Mouse (Mus musculus) brain, embryonic 14.5 days (tissue): ENCODE results near the gene Zfp969. TPM values are rescaled to one million over a fixed set of nuclear protein-coding genes. Genes with fewer than 3 reads are reported as not detected.
"Not testable (repeated sequence)": the region's sequence is repeated elsewhere in the genome, so short reads cannot be mapped to it uniquely, and the experiment has no call there.

ENCODE experiments used
- DNase-seq: peaks from one replicate; pipeline ENCODE4 v3.0.0-alpha.2; 2011; ENCODE audit warnings: low read depth
- polyA plus RNA-seq: library from polyadenylated mRNA; depleted of rRNA; stranded (reverse); fragments of >200 nt; gene quantifications from 2 replicates; pipeline ENCODE4 v1.2.3, GENCODE M21; 2012; rRNA removed

The Zfp969 gene
- not detected in 2 replicates for polyA plus RNA-seq

DNA sequence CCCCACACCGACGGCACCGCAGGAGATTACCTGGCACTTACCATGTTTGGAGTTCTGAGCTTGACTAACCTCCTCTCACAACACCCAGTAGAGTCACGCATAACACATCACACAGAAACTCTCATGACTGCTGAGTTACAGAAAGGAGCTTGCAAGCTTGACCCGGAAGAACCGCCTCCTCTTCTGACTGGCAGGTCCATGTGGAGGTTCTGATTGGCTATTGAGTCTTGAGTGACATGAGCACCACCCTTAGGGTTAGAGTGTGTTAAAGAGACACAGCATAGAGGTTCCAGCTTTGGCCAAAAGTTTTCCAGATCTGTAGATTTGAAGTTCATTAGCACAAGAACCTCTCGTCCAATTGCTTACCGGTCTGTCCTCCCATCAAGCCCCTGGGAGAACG, at the start of gene Zfp969:
Zfp969 (minus strand) TSS at position 101 of the 400 bp plus-strand sequence.
- not testable (repeated sequence) for DNase-seq

DNA sequence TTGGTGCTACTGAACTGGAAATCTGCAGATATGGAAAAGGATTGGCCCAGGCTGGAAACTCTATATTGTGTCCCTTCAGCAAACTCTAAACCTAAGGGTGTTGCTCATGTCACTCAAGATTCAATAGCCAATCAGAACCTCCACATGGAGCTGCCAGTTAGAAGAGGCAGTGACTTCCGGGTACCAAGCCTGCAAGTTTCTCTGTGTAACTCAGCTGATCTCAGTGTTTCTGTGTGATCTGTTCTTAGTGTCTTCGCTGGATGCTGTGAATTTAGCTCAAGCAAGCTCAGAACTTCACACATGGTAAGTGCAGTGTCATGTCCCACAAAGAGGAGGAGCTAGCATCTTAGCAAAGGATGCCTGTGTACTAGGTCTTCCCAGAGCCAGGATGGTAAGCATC, 37.8 kb upstream of the Zfp969 start, which contains the start of gene Gm2007:
Gm2007 (plus strand) TSS at position 301 of the 400 bp plus-strand sequence.
- DNase-seq: not testable (repeated sequence)

DNA sequence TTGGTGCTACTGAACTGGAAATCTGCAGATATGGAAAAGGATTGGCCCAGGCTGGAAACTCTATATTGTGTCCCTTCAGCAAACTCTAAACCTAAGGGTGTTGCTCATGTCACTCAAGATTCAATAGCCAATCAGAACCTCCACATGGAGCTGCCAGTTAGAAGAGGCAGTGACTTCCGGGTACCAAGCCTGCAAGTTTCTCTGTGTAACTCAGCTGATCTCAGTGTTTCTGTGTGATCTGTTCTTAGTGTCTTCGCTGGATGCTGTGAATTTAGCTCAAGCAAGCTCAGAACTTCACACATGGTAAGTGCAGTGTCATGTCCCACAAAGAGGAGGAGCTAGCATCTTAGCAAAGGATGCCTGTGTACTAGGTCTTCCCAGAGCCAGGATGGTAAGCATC, 59.8 kb downstream of the Zfp969 start, which contains the start of gene Gm11007:
Gm11007 (plus strand) TSS at position 301 of the 400 bp plus-strand sequence.
- DNase-seq: not testable (repeated sequence)

Other genes starting within 250 kb of the Zfp969 start
- 3.1 and 3.7 TPM in 2 replicates for gene Zfp965, start 233.7 kb downstream of the Zfp969 start, polyA plus RNA-seq
- not detected in 2 replicates for gene Gm11007, start 59.7 kb downstream of the Zfp969 start, polyA plus RNA-seq
- gene Gm2007, start 37.9 kb upstream of the Zfp969 start, polyA plus RNA-seq: not detected in 2 replicates
- gene Gm14288, start 97.4 kb upstream of the Zfp969 start, polyA plus RNA-seq: 2.6 and 3.7 TPM in 2 replicates
- 8.5 and 9.3 TPM in 2 replicates for gene Gm6710, start 165.6 kb upstream of the Zfp969 start, polyA plus RNA-seq
- 3.1 and 4.7 TPM in 2 replicates for gene Zfp966, start 227.5 kb upstream of the Zfp969 start, polyA plus RNA-seq